Mouse (Mus musculus) forebrain, embryonic 15.5 days (tissue): ENCODE data around the gene Hivep2. TPM values are rescaled to one million over a fixed set of nuclear protein-coding genes. Genes with fewer than 3 reads are reported as not detected.

Experiments
- ATAC-seq: fragments of 200-750 bp; cut with Nextera tagmentation; replicated peaks from 2 replicates; pipeline ENCODE4 v1.8.0; 2017; ENCODE audit warnings: mild to moderate bottlenecking, moderate TSS enrichment, moderate library complexity
- H3K27ac ChIP-seq: fragments of 300-500 bp; sonication (generic); replicated peaks from 2 replicates; pipeline ENCODE4 v1.5.1; 2015; ENCODE audit warnings: mild to moderate bottlenecking, inconsistent platforms
- H3K27me3 ChIP-seq: fragments of 300-500 bp; sonication (generic); 2 replicates; pipeline ENCODE4 v1.6.1; 2015; ENCODE audit warnings: inconsistent platforms
- H3K36me3 ChIP-seq: fragments of 300-500 bp; sonication (generic); 2 replicates; pipeline ENCODE4 v1.6.1; 2015; ENCODE audit warnings: mild to moderate bottlenecking, inconsistent platforms
- H3K4me1 ChIP-seq: fragments of 300-500 bp; sonication (generic); 2 replicates; pipeline ENCODE4 v1.6.1; 2015; ENCODE audit warnings: inconsistent platforms
- H3K4me2 ChIP-seq: fragments of 300-500 bp; sonication (generic); replicated peaks from 2 replicates; pipeline ENCODE4 v1.6.1; 2015; ENCODE audit warnings: mild to moderate bottlenecking, inconsistent platforms
- H3K4me3 ChIP-seq: fragments of 300-500 bp; sonication (generic); 2 replicates; pipeline ENCODE4 v1.5.1; 2015; ENCODE audit warnings: mild to moderate bottlenecking, inconsistent platforms
- H3K9ac ChIP-seq: fragments of 300-500 bp; sonication (generic); replicated peaks from 2 replicates; pipeline ENCODE4 v1.6.1; 2015; ENCODE audit warnings: mild to moderate bottlenecking, inconsistent platforms
- H3K9me3 ChIP-seq: fragments of 300-500 bp; sonication (generic); 2 replicates; pipeline ENCODE4 v1.6.1; 2016; ENCODE audit warnings: inconsistent platforms
- WGBS: fragments of 180-500 bp; shearing (Covaris S2); methylation state at CpG from one replicate; pipeline ENCODE4 v1.1.7; 2015; ENCODE audit warnings: mixed read lengths; 5-methylcytosine and 5-hydroxymethylcytosine counted together
- polyA plus RNA-seq: library from polyadenylated mRNA; unstranded; fragments of >200 nt; fragmentation: Nextera tagmentation; extraction: Ambion mirVana; gene quantifications from 2 replicates; pipeline ENCODE4 v1.2.1, GENCODE M21; 2015

Hivep2 gene
- polyA plus RNA-seq, 1 experiment from 2014 or later = 27.1 TPM

GRCm38 (mm10) chr10:13963908-13964500, 1.9 kb upstream of the Hivep2 start:
- H3K4me1 ChIP-seq = peaks cover 9% of the 10 kb centered on the region
- peak overlapping the region; percentile 94 for H3K4me2 ChIP-seq
- H3K9me3 ChIP-seq = no peaks in the 10 kb centered on the region
- 6% methylated on average over 8 of the region's 8 CpGs for WGBS
- peak overlapping the region; percentile 75 for H3K4me3 ChIP-seq
- ATAC-seq = no peak
- peak overlapping the region; percentile 84 for H3K9ac ChIP-seq
- 0 out of 2 replicates have a peak, but pooled peaks cover 5% of the 10 kb centered on the region for H3K27me3 ChIP-seq
- H3K36me3 ChIP-seq = no peaks in the 10 kb centered on the region
- peak overlapping the region; percentile 98; the same call in 1 of the 2 replicates for H3K27ac ChIP-seq

GRCm38 (mm10) chr10:13964501-13965281, 1.2 kb upstream of the Hivep2 start:
- Histone ChIP-seq H3K4me3 (peak overlapping the region; percentile 75), H3K27ac (peak overlapping the region; percentile 98), H3K9ac (peak overlapping the region; percentile 84), H3K36me3 (no peaks in the 10 kb centered on the region), H3K27me3 (0 out of 2 replicates have a peak, but pooled peaks cover 5% of the 10 kb centered on the region), H3K9me3 (no peaks in the 10 kb centered on the region), H3K4me1 (peaks cover 9% of the 10 kb centered on the region), H3K4me2 (peak overlapping the region; percentile 94)
- ATAC-seq = peak; percentile 18
- 0% methylated on average over 60 of the region's 65 CpGs for WGBS

GRCm38 (mm10) chr10:13965316-13965973, 430 bp upstream of the Hivep2 start:
- Histone ChIP-seq H3K27me3 (0 out of 2 replicates have a peak, but pooled peaks cover 5% of the 10 kb centered on the region), H3K9ac (peak overlapping the region; percentile 84), H3K27ac (peak overlapping the region; percentile 98), H3K4me2 (peak overlapping the region; percentile 94), H3K36me3 (no peaks in the 10 kb centered on the region), H3K4me1 (peaks cover 15% of the 10 kb centered on the region), H3K4me3 (peak overlapping the region; percentile 75), H3K9me3 (no peaks in the 10 kb centered on the region)
- WGBS = under 1% methylated on average over 53 of the region's 54 CpGs
- peak; percentile 77 for ATAC-seq

GRCm38 (mm10) chr10:13966830-13967450, 1.1 kb downstream of the Hivep2 start:
- H3K36me3 ChIP-seq = no peaks in the 10 kb centered on the region
- no peaks in the 10 kb centered on the region for H3K9me3 ChIP-seq
- peak overlapping the region; percentile 94 for H3K4me2 ChIP-seq
- peaks cover 15% of the 10 kb centered on the region for H3K4me1 ChIP-seq
- 0 out of 2 replicates have a peak, but pooled peaks cover 5% of the 10 kb centered on the region for H3K27me3 ChIP-seq
- H3K4me3 ChIP-seq = peak overlapping the region; percentile 75
- WGBS = 2% methylated on average over 54 of the region's 66 CpGs
- peak overlapping the region; percentile 98 for H3K27ac ChIP-seq
- H3K9ac ChIP-seq = peak overlapping the region; percentile 84
- peak; percentile 45 for ATAC-seq

- Histone ChIP-seq H3K9me3 (no peaks in the 10 kb centered on the region), H3K36me3 (no peaks in the 10 kb centered on the region), H3K9ac (peak overlapping the region; percentile 84), H3K4me3 (peak overlapping the region; percentile 75), H3K27ac (peak overlapping the region; percentile 98), H3K4me1 (peaks cover 15% of the 10 kb centered on the region), H3K27me3 (0 out of 2 replicates have a peak, but pooled peaks cover 5% of the 10 kb centered on the region), H3K4me2 (peak overlapping the region; percentile 94)
- ATAC-seq = peak; percentile 66
- under 1% methylated on average over 36 of the region's 36 CpGs for WGBS
Observed at GRCm38 (mm10) chr10:13967451-13968233, 1.8 kb downstream of the Hivep2 start.

DNA sequence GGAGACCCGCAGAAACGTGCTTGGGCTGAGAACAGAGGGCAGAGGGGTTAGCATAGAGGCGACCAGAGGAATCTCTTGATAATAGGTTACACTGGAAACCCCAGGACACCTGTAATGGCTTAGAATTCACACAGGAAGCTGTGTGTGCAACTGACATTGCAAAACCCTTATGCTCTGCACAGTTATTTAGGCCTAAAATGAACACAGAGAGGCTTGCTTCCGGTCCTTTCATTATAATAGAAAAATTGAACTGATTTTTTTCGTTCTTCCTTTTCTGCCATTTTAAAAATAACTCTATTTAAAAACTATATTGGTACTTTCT, 2.3 kb downstream of the Hivep2 start:
- Histone ChIP-seq H3K4me2 (peak overlapping the region; percentile 94), H3K9me3 (no peaks in the 10 kb centered on the region), H3K9ac (peak overlapping the region; percentile 84), H3K4me1 (peaks cover 19% of the 10 kb centered on the region), H3K4me3 (peak overlapping the region; percentile 75), H3K27ac (peak overlapping the region; percentile 98), H3K27me3 (0 out of 2 replicates have a peak, but pooled peaks cover under 1% of the 10 kb centered on the region), H3K36me3 (no peaks in the 10 kb centered on the region)
- WGBS = 14% methylated on average over 5 of the region's 5 CpGs
- no peak for ATAC-seq

DNA sequence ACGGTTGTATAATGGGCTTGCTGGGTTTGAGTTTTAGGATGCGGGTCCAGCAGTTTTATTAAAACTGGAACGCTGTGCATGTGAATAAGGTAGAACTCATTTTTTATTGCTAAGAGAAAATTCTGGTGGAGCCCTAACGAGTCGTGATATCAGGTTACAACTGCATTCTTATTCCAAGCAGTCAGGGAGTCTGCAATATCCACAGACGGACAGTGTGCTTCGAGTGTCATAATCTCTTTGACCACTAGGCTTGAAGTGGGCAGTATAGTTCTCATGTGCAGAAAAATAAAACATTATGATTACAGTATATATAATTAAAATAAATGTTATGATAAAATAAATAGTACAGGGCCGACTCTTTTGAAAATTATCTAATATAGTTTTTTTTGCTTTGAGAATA, 3.1 kb downstream of the Hivep2 start:
- 0 out of 2 replicates have a peak overlapping the region, but pooled peaks have one; percentile 16 for H3K9ac ChIP-seq
- WGBS = 19% methylated on average over 8 of the region's 8 CpGs
- H3K4me1 ChIP-seq = peaks cover 26% of the 10 kb centered on the region
- no peaks in the 10 kb centered on the region for H3K27me3 ChIP-seq
- peak overlapping the region; percentile 94 for H3K4me2 ChIP-seq
- peak overlapping the region; percentile 98; the same call in 1 of the 2 replicates for H3K27ac ChIP-seq
- H3K9me3 ChIP-seq = no peaks in the 10 kb centered on the region
- peak overlapping the region; percentile 75 for H3K4me3 ChIP-seq
- ATAC-seq = no peak
- no peaks in the 10 kb centered on the region for H3K36me3 ChIP-seq

- 81% methylated on average over 3 of the region's 3 CpGs for WGBS
- H3K27ac ChIP-seq = no peak overlapping the region
- H3K4me1 ChIP-seq = peaks cover 34% of the 10 kb centered on the region
- no peak overlapping the region for H3K9ac ChIP-seq
- no peaks in the 10 kb centered on the region for H3K36me3 ChIP-seq
- no peaks in the 10 kb centered on the region for H3K9me3 ChIP-seq
- no peak for ATAC-seq
- 0 out of 2 replicates have a peak overlapping the region, but pooled peaks have one; percentile 20 for H3K4me2 ChIP-seq
- H3K4me3 ChIP-seq = no peak overlapping the region
- no peaks in the 10 kb centered on the region for H3K27me3 ChIP-seq
Observed at GRCm38 (mm10) chr10:13970321-13970720, 4.4 kb downstream of the Hivep2 start.

- Histone ChIP-seq H3K36me3 (no peaks in the 10 kb centered on the region), H3K4me2 (no peak overlapping the region), H3K4me3 (no peak overlapping the region), H3K9me3 (no peaks in the 10 kb centered on the region), H3K27ac (no peak overlapping the region), H3K9ac (no peak overlapping the region), H3K27me3 (no peaks in the 10 kb centered on the region), H3K4me1 (peaks cover 34% of the 10 kb centered on the region)
- WGBS = 72% methylated on average over 5 of the region's 5 CpGs
- no peak for ATAC-seq
Observed at GRCm38 (mm10) chr10:13971268-13971667, 5.4 kb downstream of the Hivep2 start.

DNA sequence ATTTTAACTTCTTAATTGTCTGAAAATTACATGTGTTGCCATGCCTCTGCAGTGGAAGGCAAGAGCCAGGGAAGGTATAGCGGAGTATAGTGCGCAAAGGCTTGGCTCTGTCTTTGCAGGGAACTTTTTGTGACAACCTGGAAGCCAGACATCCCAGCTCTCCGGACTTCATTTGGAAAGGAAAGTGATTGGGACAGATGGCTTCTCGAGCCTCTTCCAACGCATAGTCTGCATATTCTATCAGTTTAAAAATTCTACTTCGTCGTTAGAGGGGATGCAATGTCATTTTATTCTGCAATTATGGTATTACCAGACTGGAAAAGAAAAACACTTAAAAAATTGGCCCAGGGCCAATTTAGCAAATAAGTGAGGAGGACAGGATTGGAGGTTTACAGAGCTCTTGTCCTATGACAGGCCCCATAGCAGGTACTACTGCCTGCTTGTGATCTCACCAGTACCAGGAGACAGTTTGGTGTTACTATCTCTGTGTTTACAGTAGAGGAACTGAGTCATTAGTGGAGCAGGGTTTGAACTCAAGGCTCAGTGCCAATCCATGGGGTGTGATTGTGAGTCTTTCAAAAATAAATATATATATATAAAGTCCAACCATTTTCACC, 7.8 kb downstream of the Hivep2 start:
- no peaks in the 10 kb centered on the region for H3K27me3 ChIP-seq
- no peak overlapping the region for H3K4me3 ChIP-seq
- no peaks in the 10 kb centered on the region for H3K36me3 ChIP-seq
- H3K4me2 ChIP-seq = no peak overlapping the region
- peak; percentile 80 for ATAC-seq
- H3K9ac ChIP-seq = no peak overlapping the region
- WGBS = 38% methylated on average over 7 of the region's 7 CpGs
- H3K27ac ChIP-seq = peak overlapping the region; percentile 46
- H3K4me1 ChIP-seq = peaks cover 28% of the 10 kb centered on the region
- H3K9me3 ChIP-seq = no peaks in the 10 kb centered on the region

GRCm38 (mm10) chr10:13974472-13974871, 8.6 kb downstream of the Hivep2 start:
- WGBS = 71% methylated on average over 7 of the region's 7 CpGs
- no peak for ATAC-seq
- H3K27ac ChIP-seq = peak overlapping the region; percentile 46; the same call in 1 of the 2 replicates

More at GRCm38 (mm10) chr10:13974472-13974871, 8.6 kb downstream of the Hivep2 start:
- H3K9ac ChIP-seq = no peak overlapping the region
- no peaks in the 10 kb centered on the region for H3K36me3 ChIP-seq
- no peak overlapping the region for H3K4me2 ChIP-seq
- H3K4me1 ChIP-seq = peaks cover 25% of the 10 kb centered on the region
- no peaks in the 10 kb centered on the region for H3K27me3 ChIP-seq
- H3K9me3 ChIP-seq = no peaks in the 10 kb centered on the region
- no peak overlapping the region for H3K4me3 ChIP-seq
